Mouse (Mus musculus): ENCODE data around the gene Fam49a. TPM values are rescaled to one million over a fixed set of nuclear protein-coding genes. Genes with fewer than 3 reads are reported as not detected.

Gene Fam49a
- total and polyA plus RNA-seq, 3 experiments = 4.1 to 9.8 (median 7.1) TPM

GRCm38 (mm10) chr12:12356463-12356862, 94.5 kb downstream of the Fam49a start:
- WGBS = 14% methylated on average over 1 of the region's 1 CpGs
- no peak overlapping the region for H3K4me3 ChIP-seq
- TF ChIP-seq POLR2A (IDR thresholded peaks at IDR 0.05; ENCODE audit: insufficient read depth, low read depth, low read length) (no peak), EP300 (IDR thresholded peaks at IDR 0.05; ENCODE audit: insufficient read depth, low read depth, low read length) (no peak), CTCF (IDR thresholded peaks at IDR 0.05) (no peak)
- DNase-seq = peak; percentile 32 to 39
- H3K27me3 ChIP-seq (ENCODE audit: control insufficient read depth, insufficient read depth, low read length) = no peaks in the 10 kb centered on the region
- peaks cover 4% of the 10 kb centered on the region for H3K4me1 ChIP-seq (ENCODE audit: control insufficient read depth, insufficient read depth, low read length)
- H3K9ac ChIP-seq (ENCODE audit: low read depth, low read length) = no peak overlapping the region
- H3K79me2 ChIP-seq (replicated peaks; ENCODE audit: control insufficient read depth, insufficient read depth, low read length) = no peaks in the 10 kb centered on the region
- peaks cover 4% of the 10 kb centered on the region; the same call in 1 of the 2 replicates for H3K36me3 ChIP-seq (ENCODE audit: control insufficient read depth, insufficient read depth, low read length)
- no peak overlapping the region for H3K27ac ChIP-seq
- intact Hi-C loops (cut with DNase I) = no loop called here

DNA sequence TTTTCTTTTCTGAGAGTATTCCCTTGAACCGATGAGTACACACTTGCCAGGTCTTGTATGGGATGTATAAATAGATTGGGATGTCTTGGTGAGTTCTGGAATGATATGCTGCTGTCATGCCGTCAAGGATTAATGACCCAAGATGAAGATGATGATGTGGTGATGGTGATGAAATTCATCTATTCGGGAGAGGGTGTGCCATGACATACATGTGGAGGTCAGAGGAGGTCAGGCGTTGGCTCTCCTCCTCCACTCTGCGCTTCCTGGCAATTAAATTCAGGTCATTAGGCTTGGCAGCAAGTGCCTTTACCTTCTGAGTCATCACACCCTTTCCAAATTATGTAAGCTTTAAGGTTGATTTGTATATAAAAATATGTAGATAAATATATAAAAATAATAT, 95.0 kb downstream of the Fam49a start:
- H3K79me2 ChIP-seq (replicated peaks; ENCODE audit: control insufficient read depth, insufficient read depth, low read length) = no peaks in the 10 kb centered on the region
- H3K4me3 ChIP-seq = no peak overlapping the region
- H3K9ac ChIP-seq (ENCODE audit: low read depth, low read length) = no peak overlapping the region
- H3K27ac ChIP-seq = no peak overlapping the region
- no peaks in the 10 kb centered on the region for H3K27me3 ChIP-seq (ENCODE audit: control insufficient read depth, insufficient read depth, low read length)
- H3K4me1 ChIP-seq (ENCODE audit: control insufficient read depth, insufficient read depth, low read length) = peaks cover 3% of the 10 kb centered on the region
- intact Hi-C loops (cut with DNase I) = no loop called here
- no peak for DNase-seq
- peaks cover 4% of the 10 kb centered on the region; the same call in 1 of the 2 replicates for H3K36me3 ChIP-seq (ENCODE audit: control insufficient read depth, insufficient read depth, low read length)
- TF ChIP-seq POLR2A (IDR thresholded peaks at IDR 0.05; ENCODE audit: insufficient read depth, low read depth, low read length) (no peak), CTCF (IDR thresholded peaks at IDR 0.05) (no peak), EP300 (IDR thresholded peaks at IDR 0.05; ENCODE audit: insufficient read depth, low read depth, low read length) (no peak)
- 52% methylated on average over 5 of the region's 5 CpGs for WGBS

GRCm38 (mm10) chr12:12359923-12360322, 98.0 kb downstream of the Fam49a start:
- Histone ChIP-seq H3K4me1 (ENCODE audit: control insufficient read depth, insufficient read depth, low read length) (peaks cover 2% of the 10 kb centered on the region), H3K27ac (no peak overlapping the region), H3K9ac (ENCODE audit: low read depth, low read length) (no peak overlapping the region), H3K27me3 (ENCODE audit: control insufficient read depth, insufficient read depth, low read length) (no peaks in the 10 kb centered on the region), H3K4me3 (no peak overlapping the region), H3K79me2 (replicated peaks; ENCODE audit: control insufficient read depth, insufficient read depth, low read length) (no peaks in the 10 kb centered on the region), H3K36me3 (ENCODE audit: control insufficient read depth, insufficient read depth, low read length) (peaks cover 4% of the 10 kb centered on the region; the same call in 1 of the 2 replicates)
- WGBS = 90% methylated on average over 5 of the region's 5 CpGs
- DNase-seq = no peak
- no peak for TF ChIP-seq CTCF (IDR thresholded peaks at IDR 0.05)
- TF ChIP-seq EP300 (IDR thresholded peaks at IDR 0.05; ENCODE audit: insufficient read depth, low read depth, low read length) = no peak
- TF ChIP-seq POLR2A (IDR thresholded peaks at IDR 0.05; ENCODE audit: insufficient read depth, low read depth, low read length) = no peak
- intact Hi-C loops (cut with DNase I) = no loop called here

- Histone ChIP-seq H3K27me3 (ENCODE audit: control insufficient read depth, insufficient read depth, low read length) (no peaks in the 10 kb centered on the region), H3K9ac (ENCODE audit: low read depth, low read length) (no peak overlapping the region), H3K79me2 (replicated peaks; ENCODE audit: control insufficient read depth, insufficient read depth, low read length) (no peaks in the 10 kb centered on the region), H3K4me1 (ENCODE audit: control insufficient read depth, insufficient read depth, low read length) (no peaks in the 10 kb centered on the region), H3K4me3 (no peak overlapping the region), H3K27ac (no peak overlapping the region), H3K36me3 (ENCODE audit: control insufficient read depth, insufficient read depth, low read length) (no peaks in the 10 kb centered on the region)
- no peak for DNase-seq
- intact Hi-C loops (cut with DNase I) = no loop called here
- WGBS = 92% methylated on average over 10 of the region's 10 CpGs
- no peak for TF ChIP-seq CTCF (IDR thresholded peaks at IDR 0.05)
- TF ChIP-seq POLR2A (IDR thresholded peaks at IDR 0.05; ENCODE audit: insufficient read depth, low read depth, low read length) = no peak
Observed at GRCm38 (mm10) chr12:12362371-12362770, 100.4 kb downstream of the Fam49a start.

DNA sequence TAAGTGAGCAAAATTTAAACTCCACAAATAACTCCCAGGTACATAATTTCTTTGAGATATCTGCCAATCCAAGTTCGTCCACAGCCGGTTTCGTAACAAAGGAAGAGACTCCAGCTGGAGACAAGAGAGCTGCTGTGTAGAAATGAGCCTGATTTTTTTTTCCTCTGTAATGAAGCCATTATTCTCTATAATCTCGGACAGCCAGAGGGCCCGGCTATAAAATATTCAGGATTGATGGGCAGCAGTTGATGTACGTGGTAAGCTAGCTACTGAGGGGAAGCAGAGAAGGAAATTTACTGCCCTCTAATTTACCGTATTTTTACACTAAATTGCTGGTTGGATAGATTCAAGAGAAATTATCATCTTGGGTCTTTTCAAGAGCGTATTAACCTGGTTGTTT, 102.3 kb downstream of the Fam49a start:
- DNase-seq = no peak
- H3K36me3 ChIP-seq (ENCODE audit: control insufficient read depth, insufficient read depth, low read length) = no peaks in the 10 kb centered on the region
- H3K27ac ChIP-seq = no peak overlapping the region
- WGBS = 93% methylated on average over 8 of the region's 8 CpGs
- TF ChIP-seq POLR2A (IDR thresholded peaks at IDR 0.05; ENCODE audit: insufficient read depth, low read depth, low read length) (no peak), EP300 (IDR thresholded peaks at IDR 0.05; ENCODE audit: insufficient read depth, low read depth, low read length) (no peak), CTCF (IDR thresholded peaks at IDR 0.05) (no peak)
- no peaks in the 10 kb centered on the region for H3K4me1 ChIP-seq (ENCODE audit: control insufficient read depth, insufficient read depth, low read length)
- H3K27me3 ChIP-seq (ENCODE audit: control insufficient read depth, insufficient read depth, low read length) = no peaks in the 10 kb centered on the region
- intact Hi-C loops (cut with DNase I) = no loop called here
- H3K4me3 ChIP-seq = no peak overlapping the region
- no peak overlapping the region for H3K9ac ChIP-seq (ENCODE audit: low read depth, low read length)
- no peaks in the 10 kb centered on the region for H3K79me2 ChIP-seq (replicated peaks; ENCODE audit: control insufficient read depth, insufficient read depth, low read length)

DNA sequence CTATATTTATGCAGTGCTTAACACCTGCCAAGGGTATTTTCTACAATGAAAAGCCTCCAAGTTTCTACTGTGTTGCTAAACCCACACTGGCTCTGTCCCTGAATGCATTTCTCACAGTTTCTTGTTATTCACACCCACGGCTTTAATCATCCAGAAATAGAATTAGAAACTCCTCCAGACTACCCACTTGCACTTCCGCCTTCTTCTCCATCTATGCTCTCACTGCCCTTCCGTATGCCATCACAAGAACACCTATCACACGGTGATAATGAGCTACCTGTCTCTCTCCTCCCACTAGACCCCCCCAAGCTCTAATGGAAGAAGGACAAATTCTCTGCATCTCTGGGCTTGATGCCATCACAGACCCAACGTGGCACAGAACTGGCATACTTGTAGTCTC, 105.5 kb downstream of the Fam49a start:
- WGBS = 79% methylated on average over 5 of the region's 5 CpGs

More for the DNA sequence above, 105.5 kb downstream of the Fam49a start:
- H3K36me3 ChIP-seq (ENCODE audit: control insufficient read depth, insufficient read depth, low read length) = no peaks in the 10 kb centered on the region
- no peak overlapping the region for H3K9ac ChIP-seq (ENCODE audit: low read depth, low read length)
- H3K4me3 ChIP-seq = no peak overlapping the region
- DNase-seq = no peak
- intact Hi-C loops (cut with DNase I) = no loop called here
- no peaks in the 10 kb centered on the region for H3K4me1 ChIP-seq (ENCODE audit: control insufficient read depth, insufficient read depth, low read length)
- no peak overlapping the region for H3K27ac ChIP-seq
- no peak for TF ChIP-seq CTCF (IDR thresholded peaks at IDR 0.05)
- no peak for TF ChIP-seq EP300 (IDR thresholded peaks at IDR 0.05; ENCODE audit: insufficient read depth, low read depth, low read length)
- no peak for TF ChIP-seq POLR2A (IDR thresholded peaks at IDR 0.05; ENCODE audit: insufficient read depth, low read depth, low read length)
- H3K79me2 ChIP-seq (replicated peaks; ENCODE audit: control insufficient read depth, insufficient read depth, low read length) = no peaks in the 10 kb centered on the region
- no peaks in the 10 kb centered on the region for H3K27me3 ChIP-seq (ENCODE audit: control insufficient read depth, insufficient read depth, low read length)
